Mouse (Mus musculus): Measurements from ENCODE around the gene Vmn1r116.
"Not testable (repeated sequence)": the region's sequence is repeated elsewhere in the genome, so short reads cannot be mapped to it uniquely, and the experiment has no call there.

- not testable (repeated sequence) for TF ChIP-seq CTCF, EP300 (IDR thresholded peaks at IDR 0.05; ENCODE audit: low read depth)
Measured at GRCm38 (mm10) chr7:20871956-20872355, at the start of gene Vmn1r116.

Measured in heart, postnatal 0 days (tissue).